Mouse (Mus musculus) neural tube, embryonic 15.5 days (tissue): ENCODE measurements around the gene Hoxb5. TPM values are rescaled to one million over a fixed set of nuclear protein-coding genes. Genes with fewer than 3 reads are reported as not detected.

Source experiments
- ATAC-seq: fragments of 200-750 bp; cut with Nextera tagmentation; 2 replicates; pipeline ENCODE4 v1.8.0; 2017; ENCODE audit warnings: mild to moderate bottlenecking, moderate TSS enrichment, moderate library complexity; ENCODE audit not compliant: low FRiP score
- H3K27ac ChIP-seq: fragments of 300-500 bp; sonication (generic); replicated peaks from 2 replicates; pipeline ENCODE4 v1.5.1; 2015; ENCODE audit warnings: mild to moderate bottlenecking, inconsistent platforms
- H3K27me3 ChIP-seq: fragments of 300-500 bp; sonication (generic); replicated peaks from 2 replicates; pipeline ENCODE4 v1.6.1; 2015; ENCODE audit warnings: inconsistent platforms
- H3K36me3 ChIP-seq: fragments of 300-500 bp; sonication (generic); 2 replicates; pipeline ENCODE4 v1.6.1; 2015; ENCODE audit warnings: inconsistent platforms
- H3K4me1 ChIP-seq: fragments of 300-500 bp; sonication (generic); 2 replicates; pipeline ENCODE4 v1.6.1; 2015; ENCODE audit warnings: inconsistent platforms
- H3K4me2 ChIP-seq: fragments of 300-500 bp; sonication (generic); 2 replicates; pipeline ENCODE4 v1.6.1; 2015; ENCODE audit warnings: inconsistent platforms, mild to moderate bottlenecking, moderate library complexity
- H3K4me3 ChIP-seq: fragments of 300-500 bp; sonication (generic); replicated peaks from 2 replicates; pipeline ENCODE4 v1.5.1; 2015; ENCODE audit warnings: mild to moderate bottlenecking, inconsistent platforms
- H3K9ac ChIP-seq: fragments of 300-500 bp; sonication (generic); replicated peaks from 2 replicates; pipeline ENCODE4 v1.6.1; 2015; ENCODE audit warnings: mild to moderate bottlenecking, inconsistent platforms
- H3K9me3 ChIP-seq: fragments of 300-500 bp; sonication (generic); replicated peaks from 2 replicates; pipeline ENCODE4 v1.6.1; 2016; ENCODE audit warnings: inconsistent platforms
- WGBS: fragments of 180-500 bp; shearing (Covaris S2); methylation state at CpG from one replicate; pipeline ENCODE4 v1.1.7; 2015; ENCODE audit warnings: mixed read lengths; 5-methylcytosine and 5-hydroxymethylcytosine counted together
- polyA plus RNA-seq: library from polyadenylated mRNA; unstranded; fragments of >200 nt; fragmentation: Nextera tagmentation; extraction: Ambion mirVana; gene quantifications from 2 replicates; pipeline ENCODE4 v1.2.1, GENCODE M21; 2015

Gene Hoxb5
- polyA plus RNA-seq, 1 experiment from 2014 or later: 106 TPM

DNA sequence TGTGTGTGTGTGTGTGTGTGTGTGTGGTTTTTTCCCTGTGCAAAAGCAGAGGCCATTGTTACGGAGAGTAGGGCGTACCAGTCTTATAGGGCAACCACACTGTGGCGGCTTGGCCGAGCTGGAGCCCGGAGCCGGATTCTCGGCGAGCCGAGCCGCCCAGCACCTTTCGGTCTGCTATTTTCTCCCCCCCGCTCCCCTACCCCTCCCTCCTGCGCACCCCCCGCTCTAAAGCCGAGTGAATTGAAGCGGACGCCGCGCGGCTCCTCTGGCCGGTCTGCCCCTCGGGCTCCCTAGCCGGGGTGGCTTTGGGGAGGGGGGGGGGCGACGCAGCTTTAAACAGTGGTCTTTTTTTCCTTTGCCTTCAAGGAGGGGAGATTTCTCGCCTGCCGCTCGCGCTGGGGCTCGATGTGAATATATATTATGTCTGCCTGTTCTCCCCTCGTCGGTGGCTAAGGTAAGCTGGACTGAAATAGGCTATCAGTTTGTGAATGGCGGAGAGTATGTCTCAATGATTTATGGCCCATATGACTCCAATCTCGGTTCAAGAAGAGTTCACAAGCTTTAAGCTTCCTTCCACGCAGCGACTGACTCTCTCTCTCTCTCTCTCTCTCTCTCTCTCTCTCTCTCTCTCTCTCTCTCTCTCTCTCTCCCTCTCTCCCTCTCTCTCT lies 37.7 kb downstream of the Hoxb5 start:
- Histone ChIP-seq H3K4me3 (peak overlapping the region; percentile 44), H3K27ac (peak overlapping the region; percentile 99), H3K4me2 (peak overlapping the region; percentile 87), H3K4me1 (peaks cover 95% of the 10 kb centered on the region), H3K27me3 (no peaks in the 10 kb centered on the region), H3K9ac (peak overlapping the region; percentile 66), H3K36me3 (no peaks in the 10 kb centered on the region), H3K9me3 (no peaks in the 10 kb centered on the region)
- ATAC-seq: peak; percentile 65
- under 1% methylated on average over 36 of the region's 36 CpGs for WGBS

DNA sequence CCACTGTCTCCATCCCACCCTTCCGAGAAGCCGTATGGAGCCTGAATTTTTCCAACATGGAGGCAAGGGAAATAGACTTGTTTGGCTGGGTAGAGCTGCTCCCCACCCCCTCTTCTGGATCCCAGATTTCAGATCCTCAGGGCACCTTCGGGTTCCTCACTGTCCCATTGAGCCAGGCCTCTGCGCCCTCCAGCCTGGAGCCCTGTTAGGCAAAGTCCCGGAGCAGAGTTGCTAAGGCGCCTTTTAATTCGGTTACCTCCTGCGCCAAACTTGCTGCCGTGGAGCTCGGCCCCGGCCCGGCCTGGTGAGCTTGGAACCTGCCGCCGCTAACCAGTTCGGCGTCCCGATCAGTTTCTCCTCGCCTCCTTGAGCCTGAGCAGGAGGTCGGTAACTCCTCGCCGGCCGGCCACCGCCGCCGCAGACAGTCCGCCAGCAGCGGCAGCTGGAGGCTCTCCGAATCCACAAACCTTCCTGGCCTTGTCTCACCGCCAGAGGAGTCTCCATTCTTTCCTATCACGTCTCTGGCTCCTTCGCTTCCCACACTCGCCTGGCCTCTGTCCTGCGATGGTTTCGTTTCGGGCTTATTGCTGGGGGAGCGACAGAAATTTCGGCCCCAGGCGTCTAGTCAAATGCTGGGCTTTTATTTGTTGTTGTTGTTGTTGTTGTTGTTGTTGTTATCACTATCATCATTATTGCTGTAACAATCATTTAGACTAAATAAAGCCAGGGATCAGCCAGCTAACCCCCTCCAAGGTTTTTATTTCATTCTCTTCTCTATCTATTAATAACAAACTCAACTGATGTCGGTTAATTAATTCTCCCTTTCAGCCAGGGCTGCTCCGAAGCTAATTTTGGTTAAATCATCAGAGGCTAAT lies 38.8 kb downstream of the Hoxb5 start:
- 2% methylated on average over 40 of the region's 40 CpGs for WGBS
- H3K27ac ChIP-seq: peak overlapping the region; percentile 99
- no peak for ATAC-seq
- H3K4me1 ChIP-seq: peaks cover 95% of the 10 kb centered on the region
- H3K4me2 ChIP-seq: peak overlapping the region; percentile 87
- no peaks in the 10 kb centered on the region for H3K9me3 ChIP-seq
- H3K36me3 ChIP-seq: no peaks in the 10 kb centered on the region
- no peaks in the 10 kb centered on the region for H3K27me3 ChIP-seq
- H3K9ac ChIP-seq: peak overlapping the region; percentile 66
- peak overlapping the region; percentile 44 for H3K4me3 ChIP-seq

DNA sequence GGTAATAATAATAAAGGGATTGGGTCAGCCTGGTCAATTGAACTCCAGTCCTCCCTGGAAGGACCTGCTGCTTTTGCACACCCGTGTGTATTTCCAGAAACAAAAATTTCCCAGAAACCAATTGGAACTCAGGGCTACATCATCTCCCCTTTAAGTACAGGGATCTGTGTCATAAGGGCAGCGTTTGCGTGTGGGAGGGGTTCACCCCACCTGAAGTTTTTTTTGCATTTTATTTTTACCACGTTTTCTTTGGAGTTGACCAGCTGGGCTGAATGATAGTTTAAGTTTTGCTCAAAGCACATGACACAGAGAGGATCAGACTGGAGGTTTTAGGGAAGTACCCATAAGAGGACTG lies 39.4 kb downstream of the Hoxb5 start:
- H3K4me2 ChIP-seq: peak overlapping the region; percentile 87
- peaks cover 93% of the 10 kb centered on the region for H3K4me1 ChIP-seq
- ATAC-seq: no peak
- H3K9me3 ChIP-seq: no peaks in the 10 kb centered on the region
- no peaks in the 10 kb centered on the region for H3K36me3 ChIP-seq
- no peaks in the 10 kb centered on the region for H3K27me3 ChIP-seq
- H3K9ac ChIP-seq: peak overlapping the region; percentile 66
- peak overlapping the region; percentile 44 for H3K4me3 ChIP-seq
- peak overlapping the region; percentile 99 for H3K27ac ChIP-seq
- 4% methylated on average over 4 of the region's 4 CpGs for WGBS

DNA sequence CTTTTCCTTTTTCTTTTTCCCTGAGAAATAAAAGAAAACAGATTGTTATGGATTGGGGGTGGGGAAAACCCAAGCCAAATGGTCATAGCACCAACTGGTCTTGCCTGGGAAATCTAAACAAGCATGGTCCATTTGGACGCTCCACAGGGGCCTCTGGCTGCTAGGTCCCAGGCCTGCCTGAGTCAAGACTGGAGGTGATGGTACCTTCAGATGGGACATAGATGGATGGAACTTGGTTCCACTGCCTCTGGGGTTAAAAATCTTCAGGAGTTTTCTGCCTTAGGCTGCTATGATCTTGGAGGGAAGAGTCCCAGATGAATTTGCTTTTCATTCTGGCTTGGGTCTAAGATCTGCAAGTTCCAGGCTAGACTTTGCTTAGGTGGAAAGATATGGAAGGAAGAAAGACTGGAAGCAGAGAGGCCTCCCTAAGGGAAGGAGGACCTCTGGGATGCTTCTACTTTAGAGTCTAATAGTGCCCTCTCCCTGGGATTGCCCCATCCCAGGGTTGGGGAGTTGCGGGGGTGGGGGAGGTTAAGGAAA lies 40.1 kb downstream of the Hoxb5 start:
- Histone ChIP-seq H3K27me3 (no peaks in the 10 kb centered on the region), H3K4me3 (peak overlapping the region; percentile 44), H3K4me2 (peak overlapping the region; percentile 87), H3K4me1 (peaks cover 92% of the 10 kb centered on the region), H3K36me3 (no peaks in the 10 kb centered on the region), H3K9me3 (no peaks in the 10 kb centered on the region), H3K9ac (peak overlapping the region; percentile 66), H3K27ac (peak overlapping the region; percentile 99)
- ATAC-seq: no peak
- WGBS: 10% methylated on average over 2 of the region's 2 CpGs

DNA sequence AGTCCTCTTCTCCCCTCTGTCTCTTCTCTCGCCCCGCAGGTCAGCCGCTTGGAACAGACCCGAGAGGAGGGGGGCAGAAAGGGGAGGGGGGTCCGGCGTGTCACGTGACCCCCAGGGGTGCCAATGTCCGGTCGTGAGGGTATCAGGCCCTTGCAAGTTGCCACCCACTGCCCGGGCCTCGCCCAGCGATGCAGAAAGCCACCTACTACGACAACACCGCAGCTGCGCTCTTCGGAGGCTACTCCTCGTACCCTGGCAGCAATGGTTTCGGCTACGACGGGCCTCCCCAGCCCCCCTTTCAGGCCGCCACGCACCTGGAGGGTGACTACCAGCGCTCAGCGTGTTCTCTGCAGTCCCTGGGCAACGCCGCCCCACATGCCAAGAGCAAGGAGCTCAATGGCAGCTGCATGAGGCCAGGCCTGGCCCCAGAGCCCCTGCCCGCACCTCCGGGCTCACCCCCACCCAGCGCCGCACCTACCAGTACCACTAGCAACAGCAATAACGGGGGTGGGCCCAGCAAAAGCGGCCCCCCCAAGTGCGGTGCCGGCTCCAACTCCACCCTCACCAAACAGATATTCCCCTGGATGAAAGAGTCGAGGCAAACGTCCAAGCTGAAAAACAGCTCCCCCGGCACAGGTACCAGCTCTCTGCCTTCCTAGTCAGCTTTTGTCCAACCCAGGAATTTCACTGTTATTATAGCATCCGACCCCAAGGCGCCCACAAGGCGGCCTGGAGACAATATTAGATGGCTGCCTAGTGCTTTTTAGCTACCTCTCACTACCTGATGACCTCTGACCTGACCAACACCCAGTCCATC lies 41.1 kb downstream of the Hoxb5 start:
- Histone ChIP-seq H3K4me1 (peaks cover 92% of the 10 kb centered on the region), H3K4me3 (peak overlapping the region; percentile 44), H3K9ac (peak overlapping the region; percentile 66), H3K9me3 (no peaks in the 10 kb centered on the region), H3K36me3 (no peaks in the 10 kb centered on the region), H3K4me2 (peak overlapping the region; percentile 87), H3K27me3 (no peaks in the 10 kb centered on the region), H3K27ac (peak overlapping the region; percentile 99)
- WGBS: 7% methylated on average over 39 of the region's 40 CpGs
- ATAC-seq: 0 out of 2 replicates have a peak, but pooled peaks have one; percentile 11

DNA sequence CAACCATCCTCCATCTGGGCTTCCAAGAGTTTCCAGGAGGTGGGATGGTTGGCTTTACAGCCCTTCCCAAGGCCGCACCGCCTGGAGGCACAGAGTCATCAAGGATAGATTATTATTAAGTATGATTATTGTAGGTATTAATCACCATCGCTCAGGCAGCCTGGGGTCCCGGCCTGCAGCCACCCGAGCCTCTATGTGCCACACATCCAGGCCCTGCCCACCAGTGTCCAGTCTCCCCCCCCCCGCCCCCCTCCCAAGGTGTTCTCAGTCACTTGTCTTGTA lies 41.7 kb downstream of the Hoxb5 start:
- H3K36me3 ChIP-seq: no peaks in the 10 kb centered on the region
- H3K4me1 ChIP-seq: peaks cover 92% of the 10 kb centered on the region
- no peaks in the 10 kb centered on the region for H3K27me3 ChIP-seq
- no peak for ATAC-seq
- H3K9me3 ChIP-seq: no peaks in the 10 kb centered on the region
- peak overlapping the region; percentile 87 for H3K4me2 ChIP-seq
- H3K4me3 ChIP-seq: peak overlapping the region; percentile 44
- H3K9ac ChIP-seq: peak overlapping the region; percentile 66
- 4% methylated on average over 6 of the region's 6 CpGs for WGBS
- H3K27ac ChIP-seq: peak overlapping the region; percentile 99

DNA sequence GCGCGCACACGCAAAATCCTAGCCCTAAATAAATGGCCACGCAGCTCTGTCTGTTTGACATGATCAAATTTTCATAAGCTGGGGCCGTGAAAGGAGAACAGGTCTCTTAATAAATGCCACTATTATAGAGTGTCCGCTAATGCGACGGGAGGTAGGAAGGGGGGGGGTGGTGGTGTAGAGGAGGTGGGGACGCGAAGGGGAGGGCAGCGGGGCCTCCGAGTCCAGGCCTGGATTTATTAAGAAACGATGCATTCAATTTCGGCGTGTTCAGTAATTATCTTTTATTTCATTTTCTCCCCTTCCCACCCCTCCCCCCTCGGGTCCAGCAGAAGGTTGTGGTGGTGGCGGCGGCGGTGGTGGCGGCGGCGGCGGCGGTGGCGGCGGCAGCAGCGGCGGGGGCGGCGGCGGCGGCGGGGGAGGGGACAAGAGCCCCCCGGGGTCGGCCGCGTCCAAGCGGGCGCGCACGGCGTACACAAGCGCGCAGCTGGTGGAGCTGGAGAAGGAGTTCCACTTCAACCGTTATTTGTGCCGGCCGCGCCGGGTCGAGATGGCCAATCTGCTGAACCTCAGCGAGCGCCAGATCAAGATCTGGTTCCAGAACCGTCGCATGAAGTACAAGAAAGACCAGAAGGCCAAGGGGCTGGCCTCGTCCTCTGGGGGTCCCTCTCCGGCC lies 42.2 kb downstream of the Hoxb5 start:
- Histone ChIP-seq H3K27ac (peak overlapping the region; percentile 99), H3K36me3 (no peaks in the 10 kb centered on the region), H3K4me3 (peak overlapping the region; percentile 44), H3K9ac (peak overlapping the region; percentile 66), H3K27me3 (no peaks in the 10 kb centered on the region), H3K9me3 (no peaks in the 10 kb centered on the region), H3K4me1 (peaks cover 92% of the 10 kb centered on the region), H3K4me2 (peak overlapping the region; percentile 87)
- no peak for ATAC-seq
- 4% methylated on average over 46 of the region's 56 CpGs for WGBS

DNA sequence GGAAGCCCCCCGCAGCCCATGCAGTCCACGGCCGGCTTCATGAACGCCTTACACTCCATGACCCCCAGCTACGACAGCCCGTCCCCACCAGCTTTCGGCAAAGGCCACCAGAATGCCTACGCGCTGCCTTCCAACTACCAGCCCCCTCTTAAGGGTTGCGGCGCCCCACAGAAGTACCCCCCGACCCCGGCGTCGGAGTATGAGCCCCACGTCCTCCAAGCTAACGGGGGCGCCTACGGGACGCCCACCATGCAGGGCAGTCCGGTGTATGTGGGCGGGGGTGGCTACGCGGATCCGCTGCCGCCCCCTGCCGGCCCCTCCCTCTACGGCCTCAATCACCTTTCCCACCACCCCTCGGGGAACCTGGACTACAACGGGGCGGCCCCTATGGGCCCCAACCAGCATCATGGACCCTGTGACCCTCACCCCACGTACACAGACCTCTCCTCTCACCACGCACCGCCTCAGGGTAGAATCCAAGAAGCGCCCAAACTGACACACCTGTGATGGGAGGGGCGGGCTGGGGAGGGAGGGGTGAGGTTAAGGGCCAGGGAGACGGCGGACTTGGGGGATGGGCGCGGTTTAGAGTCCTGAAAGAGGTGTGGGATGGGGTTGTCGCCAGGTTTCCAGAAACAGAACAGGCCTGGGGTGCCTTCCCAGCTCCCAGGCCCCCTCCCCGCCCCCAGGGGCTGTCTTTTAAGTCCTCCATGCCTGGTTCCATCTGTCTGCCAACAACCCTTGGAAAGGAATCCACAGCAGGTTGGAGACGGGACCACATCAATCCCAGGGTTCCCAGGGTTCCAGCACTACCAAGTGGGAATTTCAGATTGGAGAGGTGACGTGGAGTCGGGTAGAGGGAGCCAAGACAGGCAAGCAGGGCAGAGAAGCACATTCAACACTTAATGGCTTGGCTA lies 43.0 kb downstream of the Hoxb5 start:
- Histone ChIP-seq H3K36me3 (no peaks in the 10 kb centered on the region), H3K4me2 (peak overlapping the region; percentile 87), H3K27ac (peak overlapping the region; percentile 99), H3K4me3 (peak overlapping the region; percentile 44), H3K27me3 (no peaks in the 10 kb centered on the region), H3K4me1 (peaks cover 95% of the 10 kb centered on the region), H3K9me3 (no peaks in the 10 kb centered on the region), H3K9ac (peak overlapping the region; percentile 66)
- ATAC-seq: no peak
- WGBS: 4% methylated on average over 45 of the region's 45 CpGs

DNA sequence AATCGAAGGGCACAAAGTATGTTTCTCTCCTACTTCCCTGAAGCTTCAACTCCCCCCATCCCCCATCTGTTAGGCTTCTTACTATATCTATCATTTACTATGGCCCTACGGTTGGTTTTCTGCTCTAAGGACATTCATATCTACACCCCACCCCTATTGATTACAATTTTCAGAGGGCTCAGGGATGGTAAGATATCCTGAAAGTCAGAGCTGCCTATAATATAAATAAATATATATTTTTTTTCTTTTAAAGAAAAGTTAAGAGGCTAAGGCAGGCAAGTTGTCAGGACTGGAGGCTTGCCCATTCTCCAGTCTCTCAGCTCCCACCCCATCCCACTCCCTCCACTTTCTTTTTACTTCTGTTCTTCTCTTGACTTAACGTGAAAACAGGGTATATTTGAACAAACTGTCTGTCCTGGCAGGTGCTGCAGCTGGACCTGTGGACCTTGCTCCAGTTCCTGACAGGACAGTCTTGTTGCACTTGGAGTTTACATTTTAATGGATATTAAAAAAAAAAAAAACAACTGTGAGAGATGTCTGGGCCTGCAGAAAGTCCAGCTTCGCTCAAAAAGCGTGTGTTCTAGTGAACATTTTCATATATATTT lies 43.9 kb downstream of the Hoxb5 start:
- no peak for ATAC-seq
- 0 out of 2 replicates have a peak overlapping the region, but pooled peaks have one; percentile 44 for H3K4me3 ChIP-seq
- no peaks in the 10 kb centered on the region for H3K9me3 ChIP-seq
- WGBS: 22% methylated on average over 5 of the region's 5 CpGs
- H3K4me1 ChIP-seq: peaks cover 92% of the 10 kb centered on the region
- peak overlapping the region; percentile 99 for H3K27ac ChIP-seq
- H3K9ac ChIP-seq: peak overlapping the region; percentile 66; the same call in 1 of the 2 replicates
- H3K36me3 ChIP-seq: no peaks in the 10 kb centered on the region
- H3K27me3 ChIP-seq: no peaks in the 10 kb centered on the region
- H3K4me2 ChIP-seq: peak overlapping the region; percentile 87

DNA sequence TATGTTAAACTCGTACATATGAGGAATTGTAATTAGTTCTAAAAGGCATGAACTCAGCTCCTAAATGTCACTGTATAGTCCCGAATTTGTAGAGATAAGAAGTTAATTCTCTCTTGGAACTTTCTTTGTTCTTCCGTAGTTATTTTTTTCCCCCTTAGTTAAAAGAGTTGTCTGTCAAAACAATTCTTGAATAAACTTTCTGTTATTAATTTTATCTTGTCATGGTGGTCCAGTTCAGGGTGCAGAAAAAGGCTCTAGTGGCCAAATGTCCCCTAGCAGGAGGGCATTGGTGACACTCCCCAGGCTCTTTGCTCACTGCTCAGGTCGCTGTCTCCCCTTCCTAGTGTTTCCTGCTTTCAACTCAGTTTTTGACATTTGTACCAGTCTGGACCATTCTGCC lies 44.6 kb downstream of the Hoxb5 start:
- Histone ChIP-seq H3K36me3 (no peaks in the 10 kb centered on the region), H3K27ac (peak overlapping the region; percentile 99), H3K4me3 (no peak overlapping the region), H3K9me3 (no peaks in the 10 kb centered on the region), H3K27me3 (no peaks in the 10 kb centered on the region), H3K4me1 (peaks cover 85% of the 10 kb centered on the region), H3K4me2 (peak overlapping the region; percentile 64), H3K9ac (0 out of 2 replicates have a peak overlapping the region, but pooled peaks have one; percentile 18)
- 6% methylated on average over 4 of the region's 4 CpGs for WGBS
- ATAC-seq: no peak
